Mouse (Mus musculus) left cerebral cortex, postnatal 25 days (tissue): ENCODE results near the gene Akap5. TPM values are rescaled to one million over a fixed set of nuclear protein-coding genes. Genes with fewer than 3 reads are reported as not detected.
A peak's percentile ranks its signal among the peaks of the same experiment; 100 is the strongest.

Experiments
- DNase-seq, 2 experiments: peaks; one replicate each; pipeline ENCODE4 v3.0.0; 2022; ENCODE audit warnings: low spot score in 2 of 2, mixed read lengths in 1 of 2
- intact Hi-C: fragments of 180-260 bp; cut with DNase I; formaldehyde crosslinking; loops from one replicate; pipeline ENCODE4 v1.15.1; 2025
- total RNA-seq, 2 experiments: library from RNA; stranded (reverse); gene quantifications; 2 replicates each; pipeline ENCODE4 v1.2.3; 2021

Gene Akap5
- total RNA-seq: 100 to 1,000 TPM in 1 of 2 experiments, 10 to 100 TPM in 1; 95.4 to 108 TPM

- intact Hi-C loops: loop anchor here (2.0 to 5.0 kb wide), 2 partner anchors 16 to 43 kb away; no protein-coding TSS in a partner anchor
- DNase-seq: peak; percentile 67 to 77
These were observed at the start of gene Akap5 for GRCm38 (mm10) chr12:76324679-76325431. Gene Akap5, plus strand, starts transcription at chr12:76324891.

- DNase-seq: no peak
- intact Hi-C loops: no loop called here
These were observed 46.5 kb upstream of the Akap5 start for GRCm38 (mm10) chr12:76278209-76278608.

GRCm38 (mm10) chr12:76280556-76280955, 44.1 kb upstream of the Akap5 start:
- DNase-seq: peak; percentile 50 to 76
- intact Hi-C loops: loop anchor here (5.0 kb wide), 1 partner anchor 47 kb away; no protein-coding TSS in a partner anchor

- DNase-seq: no peak
- intact Hi-C loops: loop anchor here (5.0 kb wide), 1 partner anchor 46 kb away; no protein-coding TSS in a partner anchor
These were observed 43.5 kb upstream of the Akap5 start for GRCm38 (mm10) chr12:76281111-76281660.

GRCm38 (mm10) chr12:76282132-76282531, 42.6 kb upstream of the Akap5 start:
- DNase-seq: no peak
- intact Hi-C loops: loop anchor here (2.0 to 5.0 kb wide), 2 partner anchors 21 to 45 kb away; no protein-coding TSS in a partner anchor

- intact Hi-C loops: loop anchor here (2.0 to 5.0 kb wide), 2 partner anchors 20 to 45 kb away; no protein-coding TSS in a partner anchor
- DNase-seq: peak in 1 of 2 experiments; percentile 74
These were observed 42.0 kb upstream of the Akap5 start for GRCm38 (mm10) chr12:76282532-76283173.

GRCm38 (mm10) chr12:76285418-76285817, 39.3 kb upstream of the Akap5 start:
- intact Hi-C loops: no loop called here
- no peak for DNase-seq

- DNase-seq: peak; percentile 50 to 71
- intact Hi-C loops: no loop called here
These were observed 36.7 kb upstream of the Akap5 start for GRCm38 (mm10) chr12:76287986-76288385.

- DNase-seq: no peak
- intact Hi-C loops: no loop called here
These were observed 36.2 kb upstream of the Akap5 start for GRCm38 (mm10) chr12:76288494-76288893.

GRCm38 (mm10) chr12:76289428-76289827, 35.3 kb upstream of the Akap5 start:
- no peak for DNase-seq
- intact Hi-C loops: no loop called here

- intact Hi-C loops: no loop called here
- DNase-seq: no peak
These were observed 34.4 kb upstream of the Akap5 start for GRCm38 (mm10) chr12:76290271-76290670.

GRCm38 (mm10) chr12:76293192-76293591, 31.5 kb upstream of the Akap5 start:
- intact Hi-C loops: loop anchor here (2.0 kb wide), 1 partner anchor 48 kb away; no protein-coding TSS in a partner anchor
- peak; percentile 55 to 67 for DNase-seq

- DNase-seq: no peak
- intact Hi-C loops: no loop called here
These were observed 26.9 kb upstream of the Akap5 start for GRCm38 (mm10) chr12:76297830-76298229.

- DNase-seq: no peak
- intact Hi-C loops: no loop called here
These were observed 25.3 kb upstream of the Akap5 start for GRCm38 (mm10) chr12:76299361-76299906.

GRCm38 (mm10) chr12:76300367-76300766, 24.3 kb upstream of the Akap5 start:
- peak in 1 of 2 experiments; percentile 63 for DNase-seq

GRCm38 (mm10) chr12:76303474-76303873, 21.2 kb upstream of the Akap5 start:
- intact Hi-C loops: loop anchor here (2.0 kb wide), 1 partner anchor 21 kb away; no protein-coding TSS in a partner anchor
- peak in 1 of 2 experiments; percentile 33 for DNase-seq

More at GRCm38 (mm10) chr12:76300367-76300766, 24.3 kb upstream of the Akap5 start:
- intact Hi-C loops: no loop called here

- intact Hi-C loops: no loop called here
- DNase-seq: no peak
These were observed 20.5 kb upstream of the Akap5 start for GRCm38 (mm10) chr12:76304199-76304598.

GRCm38 (mm10) chr12:76305107-76305506, 19.6 kb upstream of the Akap5 start:
- no peak for DNase-seq
- intact Hi-C loops: no loop called here

- intact Hi-C loops: no loop called here
- no peak for DNase-seq
These were observed 17.7 kb upstream of the Akap5 start for GRCm38 (mm10) chr12:76306852-76307561.
